Mouse (Mus musculus) lung, postnatal 4 days (tissue): ENCODE data around the gene Ces1d.
A peak's percentile ranks its signal among the peaks of the same experiment; 100 is the strongest.
"Not testable (repeated sequence)": the region's sequence is repeated elsewhere in the genome, so short reads cannot be mapped to it uniquely, and the experiment has no call there.

Experiments
- DNase-seq, 2 experiments: peaks; one replicate each; pipeline ENCODE4 v3.0.0; 2021

Ces1d gene

GRCm38 (mm10) chr8:93197685-93198525, at the start of gene Ces1d:
Gene Ces1d, minus strand, starts transcription at chr8:93197838.
- peak; percentile 69 to 84 for DNase-seq

GRCm38 (mm10) chr8:93246057-93246456, 48.4 kb upstream of the Ces1d start:
- no peak for DNase-seq

- DNase-seq: no peak
Observed at GRCm38 (mm10) chr8:93239884-93240283, 42.2 kb upstream of the Ces1d start.

GRCm38 (mm10) chr8:93235681-93236080, 38.0 kb upstream of the Ces1d start:
- DNase-seq: no peak

GRCm38 (mm10) chr8:93234706-93235105, 37.1 kb upstream of the Ces1d start:
- no peak for DNase-seq

GRCm38 (mm10) chr8:93234068-93234467, 36.4 kb upstream of the Ces1d start:
- DNase-seq: no peak

- DNase-seq: no peak
Observed at GRCm38 (mm10) chr8:93229446-93229845, 31.8 kb upstream of the Ces1d start, which contains the start of gene Ces1e. Gene Ces1e, minus strand, starts transcription at chr8:93229619.

GRCm38 (mm10) chr8:93228673-93229370, 31.2 kb upstream of the Ces1d start:
- peak; percentile 12 to 49 for DNase-seq

GRCm38 (mm10) chr8:93226471-93226870, 28.8 kb upstream of the Ces1d start:
- DNase-seq: not testable (repeated sequence)

- no peak for DNase-seq
Observed at GRCm38 (mm10) chr8:93221896-93222295, 24.3 kb upstream of the Ces1d start.

- no peak for DNase-seq
Observed at GRCm38 (mm10) chr8:93217867-93218266, 20.2 kb upstream of the Ces1d start.

- no peak for DNase-seq
Observed at GRCm38 (mm10) chr8:93217375-93217774, 19.7 kb upstream of the Ces1d start.

GRCm38 (mm10) chr8:93211091-93211490, 13.5 kb upstream of the Ces1d start:
- DNase-seq: no peak

- DNase-seq: not testable (repeated sequence)
Observed at GRCm38 (mm10) chr8:93199146-93199545, 1.5 kb upstream of the Ces1d start.

GRCm38 (mm10) chr8:93196436-93196835, 1.2 kb downstream of the Ces1d start:
- no peak for DNase-seq

GRCm38 (mm10) chr8:93180581-93181129, 17.0 kb downstream of the Ces1d start:
- DNase-seq: peak; percentile 30 to 73

GRCm38 (mm10) chr8:93176593-93176992, 21.0 kb downstream of the Ces1d start:
- no peak for DNase-seq

- DNase-seq: no peak
Observed at GRCm38 (mm10) chr8:93174554-93174953, 23.1 kb downstream of the Ces1d start.

GRCm38 (mm10) chr8:93171846-93172590, 25.6 kb downstream of the Ces1d start:
- peak; percentile 31 to 71 for DNase-seq

- DNase-seq: no peak
Observed at GRCm38 (mm10) chr8:93163363-93163762, 34.3 kb downstream of the Ces1d start.

GRCm38 (mm10) chr8:93151401-93151800, 46.2 kb downstream of the Ces1d start:
- DNase-seq: no peak

- DNase-seq: no peak
Observed at GRCm38 (mm10) chr8:93147331-93147730, 50.3 kb downstream of the Ces1d start.

- DNase-seq: peak in 1 of 2 experiments; percentile 60
Observed at GRCm38 (mm10) chr8:93140696-93141095, 56.9 kb downstream of the Ces1d start.
